Mouse (Mus musculus) NIH3T3 (cell line): ENCODE measurements at regions not wholly inside any gene's neighbourhood (a gene's known extent, or its start where the extent isn't known, plus 50 kb on each side); places are given as distances from the start of the nearest gene placed in this dataset.
"Not testable (repeated sequence)": the region's sequence is repeated elsewhere in the genome, so short reads cannot be mapped to it uniquely, and the experiment has no call there.

Experiments used
- DNase-seq: peaks from one replicate; pipeline ENCODE4 v3.0.0-alpha.2; 2012; ENCODE audit warnings: low read depth

DNA sequence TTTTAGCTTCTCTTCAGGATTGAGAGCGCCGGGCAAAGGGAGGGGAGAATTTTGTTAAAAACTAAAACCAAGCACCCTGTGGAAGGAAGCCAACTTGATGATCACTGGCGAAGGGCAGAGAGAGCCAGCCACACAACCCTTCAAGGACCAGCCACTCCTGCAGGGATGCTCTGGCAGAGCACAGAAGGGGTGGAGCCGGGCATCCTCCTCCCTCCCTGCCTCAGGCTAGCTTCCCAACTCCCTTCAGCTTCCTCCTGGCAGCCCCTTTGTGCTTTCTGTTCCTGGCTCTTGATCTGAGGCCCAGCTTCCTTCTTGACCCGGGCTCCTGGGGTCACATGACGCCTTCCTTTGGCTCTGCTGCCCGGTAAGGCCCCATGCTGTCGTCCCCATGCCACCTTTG is 591.8 kb upstream of the Gm10131 start:
- no peak for DNase-seq

DNA sequence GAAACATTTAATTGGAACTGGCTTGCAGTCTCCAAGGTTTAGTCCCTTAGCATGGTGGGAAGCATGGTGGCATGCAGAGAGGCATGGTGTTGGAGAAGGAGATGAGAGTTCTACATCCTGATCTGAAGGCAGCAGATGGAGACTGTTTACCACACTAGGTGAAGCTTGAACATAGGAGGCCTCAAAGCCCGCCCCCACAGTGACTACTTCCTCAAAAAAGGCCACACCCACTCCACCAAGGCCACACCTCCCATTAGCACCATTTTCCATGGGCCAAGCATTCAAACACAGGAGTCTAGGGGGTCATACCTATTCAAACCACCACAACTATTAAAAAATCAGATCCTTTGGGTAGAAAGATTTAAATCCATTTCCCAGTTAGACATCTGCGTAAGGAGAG is 591.3 kb upstream of the Gm10131 start:
- no peak for DNase-seq

DNA sequence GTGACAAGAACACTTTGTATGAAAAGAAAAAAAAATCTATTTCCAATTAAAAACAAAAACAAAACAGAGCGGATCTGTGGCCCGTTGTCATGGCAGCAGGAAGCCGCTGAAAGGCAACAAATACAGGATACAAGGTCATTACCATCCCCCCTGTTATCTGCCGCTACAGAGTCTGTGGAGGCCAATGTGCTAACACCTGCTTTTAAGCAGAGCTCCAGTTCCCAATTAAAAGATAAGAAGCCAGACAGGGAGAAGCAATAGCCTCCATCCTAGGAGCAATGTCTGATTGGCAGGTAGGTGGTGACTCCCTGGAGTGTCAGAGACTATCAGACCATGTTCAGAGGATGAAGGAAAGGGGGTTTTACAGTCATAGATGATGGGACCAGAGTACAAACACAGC is 587.5 kb upstream of the Gm10131 start:
- DNase-seq: no peak

DNA sequence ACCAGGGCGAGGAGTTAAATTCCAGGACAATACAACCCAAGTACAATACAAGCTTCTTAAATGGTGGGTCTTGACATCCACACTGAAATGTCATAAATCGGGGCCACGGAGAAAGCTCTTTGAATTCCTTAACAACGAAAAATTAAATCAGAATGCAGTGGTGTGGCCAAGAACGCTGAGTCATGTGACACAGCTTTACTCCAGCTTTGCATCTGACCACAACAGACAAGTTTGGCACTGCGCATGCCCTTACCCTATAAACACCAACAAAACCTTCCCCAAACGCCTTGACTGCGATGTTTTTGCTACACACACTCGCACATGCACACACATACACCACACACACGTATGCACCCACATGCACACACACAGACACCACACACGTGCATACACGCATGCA is 584.8 kb upstream of the Gm10131 start:
- peak; percentile 51 for DNase-seq

DNA sequence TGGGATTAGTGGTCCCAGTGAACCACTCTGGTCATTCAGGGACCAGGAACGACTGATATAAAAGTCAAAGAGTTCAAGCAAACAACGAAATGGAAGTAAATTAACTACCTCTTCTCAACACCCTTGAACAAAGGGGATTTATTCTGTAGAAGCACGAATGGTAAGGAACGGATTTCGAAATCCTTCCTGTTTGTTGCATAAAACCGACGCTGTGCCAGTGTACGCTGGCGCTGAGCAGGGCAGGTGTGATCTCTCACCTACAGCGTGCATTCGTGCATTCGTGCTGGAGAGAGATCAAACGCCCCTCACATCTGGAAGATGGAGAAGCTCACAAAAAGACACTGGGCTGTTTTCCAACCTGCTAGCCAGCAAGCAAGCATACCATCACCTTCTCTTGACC is 581.1 kb upstream of the Gm10131 start:
- no peak for DNase-seq

DNA sequence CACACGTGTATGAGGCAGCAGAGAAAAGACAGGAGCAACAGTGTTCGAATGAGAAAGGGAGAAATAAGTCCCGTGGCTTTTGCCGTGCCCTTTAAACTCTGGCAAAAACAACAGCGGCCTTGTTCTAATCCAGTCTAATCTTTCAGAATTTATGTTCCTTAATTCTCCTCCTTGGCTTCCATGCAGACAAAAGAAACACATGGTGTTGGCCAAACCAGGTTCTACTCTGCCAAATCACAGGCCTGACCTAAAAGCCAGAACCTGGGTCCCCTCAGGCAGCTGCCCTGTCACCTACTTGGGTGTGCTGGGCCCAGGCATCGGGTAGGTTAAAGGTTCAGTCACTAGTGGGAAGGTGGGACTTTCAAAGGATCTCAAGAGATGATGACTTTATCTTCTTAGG is 580.2 kb upstream of the Gm10131 start:
- no peak for DNase-seq

DNA sequence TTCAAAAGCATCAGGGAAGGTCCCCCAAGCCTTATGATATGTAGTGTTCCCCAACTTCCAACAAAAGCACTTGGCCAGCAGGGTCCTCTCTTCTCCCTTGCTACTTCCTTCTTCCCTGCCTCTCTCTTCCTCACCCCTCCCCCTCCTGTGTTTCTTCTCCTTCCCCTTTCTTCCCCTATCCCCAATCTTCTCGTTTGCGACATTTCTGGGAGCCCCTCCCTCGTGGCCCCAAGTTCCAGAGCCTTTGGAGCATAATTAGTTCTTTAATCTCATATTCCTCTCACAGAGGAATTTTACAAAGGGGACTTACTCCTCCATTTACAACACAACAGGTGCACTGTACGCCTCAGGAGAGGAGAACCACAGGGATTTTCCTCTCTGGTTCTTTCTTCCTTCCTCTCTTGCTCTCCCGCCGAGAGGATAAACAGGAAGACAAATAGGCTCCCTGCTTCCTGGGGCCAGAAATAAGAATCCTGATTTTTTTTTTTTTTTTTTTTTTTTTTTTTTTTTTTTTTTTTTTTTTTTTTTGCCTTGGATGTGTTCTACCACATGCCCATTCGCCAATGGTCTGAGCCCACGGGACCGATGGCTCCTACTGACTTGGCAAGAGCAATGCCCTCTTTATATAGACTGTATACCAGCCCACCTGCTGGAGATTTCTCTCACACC is 578.4 kb upstream of the Gm10131 start:
- no peak for DNase-seq

DNA sequence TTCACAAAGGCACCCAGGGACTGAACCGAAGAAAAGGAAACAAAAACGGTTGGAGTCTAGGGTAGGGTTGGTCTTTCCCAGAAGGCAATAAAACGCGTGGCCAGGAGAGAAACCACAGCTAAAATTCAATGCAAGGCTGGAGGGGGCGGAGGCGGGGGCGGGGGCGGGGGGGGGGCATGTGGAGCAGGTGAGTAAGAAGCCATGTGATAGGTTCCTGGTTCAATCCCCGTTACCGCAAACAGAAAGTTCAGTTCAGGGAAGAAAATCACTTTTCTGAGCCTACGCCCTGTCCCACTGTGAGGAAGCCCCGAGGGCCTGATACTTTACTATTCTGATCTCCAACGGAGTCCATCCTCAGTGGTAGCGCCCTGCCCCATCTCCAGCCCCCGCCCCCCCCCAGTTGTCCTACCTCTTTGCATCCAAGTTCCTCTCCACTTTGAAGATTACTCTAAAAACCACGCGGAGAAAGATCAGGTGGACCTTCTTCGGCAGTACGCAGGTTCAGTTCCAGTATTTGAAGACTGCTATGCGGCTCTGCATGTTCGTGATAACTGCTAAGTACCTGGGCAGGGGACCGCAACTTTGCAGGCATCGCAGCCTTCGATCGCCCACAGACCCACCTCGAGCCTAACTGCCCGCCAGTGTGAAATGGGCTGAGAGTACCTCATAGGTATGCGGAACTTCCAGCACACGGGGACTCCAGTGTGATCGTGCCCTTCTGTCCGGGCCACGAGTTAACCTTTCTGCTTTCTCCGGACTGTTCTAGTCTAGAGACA is 577.7 kb upstream of the Gm10131 start:
- DNase-seq: no peak

DNA sequence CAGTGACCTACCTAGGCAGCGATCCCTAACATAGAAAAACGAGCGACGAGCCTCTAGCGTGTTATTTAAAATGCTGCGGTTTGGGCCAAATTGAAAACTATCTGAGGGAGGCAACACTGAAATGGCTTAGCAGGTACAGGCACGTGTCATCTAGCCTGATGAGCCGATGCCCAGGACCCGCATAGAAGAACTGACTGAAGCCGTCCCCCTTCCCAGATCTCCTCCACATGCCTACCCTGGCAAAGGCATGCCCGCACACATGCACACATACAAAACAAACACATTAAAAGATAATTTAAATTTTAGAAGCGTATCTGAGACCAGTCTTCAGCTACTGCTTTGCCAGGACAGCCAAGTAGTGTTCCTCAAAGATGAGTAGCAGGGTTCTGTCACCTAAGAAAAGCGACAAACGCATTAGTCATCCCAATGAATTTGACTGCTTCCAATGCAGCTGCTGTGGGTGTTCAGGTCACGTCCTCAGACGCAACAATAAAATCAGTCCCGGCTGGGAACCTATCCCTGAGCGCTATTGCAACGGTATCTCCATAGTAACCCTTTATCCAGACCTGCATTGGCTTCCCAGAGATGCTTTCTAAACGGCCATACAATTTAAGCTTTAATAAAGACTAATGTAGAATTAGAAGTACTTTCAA is 577.0 kb upstream of the Gm10131 start:
- DNase-seq: no peak

DNA sequence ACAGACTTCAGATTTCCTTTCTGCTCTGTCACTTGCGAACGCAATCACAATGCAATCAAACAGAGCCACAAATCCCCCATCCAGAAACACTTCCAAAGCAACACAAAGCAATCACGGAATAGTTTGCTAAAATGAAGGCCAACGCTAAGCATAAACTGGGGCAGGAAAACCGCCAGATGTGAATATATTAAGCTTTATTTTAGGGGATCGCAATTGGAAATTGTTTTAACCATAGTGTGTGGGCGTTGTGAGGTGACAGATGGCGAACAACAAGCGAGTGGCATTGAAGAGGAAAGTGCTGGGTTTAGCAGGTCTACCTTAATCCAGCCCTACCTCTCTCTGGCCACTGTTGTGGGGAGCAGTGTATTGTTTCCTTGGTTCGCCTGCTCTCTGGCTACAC is 574.8 kb upstream of the Gm10131 start:
- no peak for DNase-seq

DNA sequence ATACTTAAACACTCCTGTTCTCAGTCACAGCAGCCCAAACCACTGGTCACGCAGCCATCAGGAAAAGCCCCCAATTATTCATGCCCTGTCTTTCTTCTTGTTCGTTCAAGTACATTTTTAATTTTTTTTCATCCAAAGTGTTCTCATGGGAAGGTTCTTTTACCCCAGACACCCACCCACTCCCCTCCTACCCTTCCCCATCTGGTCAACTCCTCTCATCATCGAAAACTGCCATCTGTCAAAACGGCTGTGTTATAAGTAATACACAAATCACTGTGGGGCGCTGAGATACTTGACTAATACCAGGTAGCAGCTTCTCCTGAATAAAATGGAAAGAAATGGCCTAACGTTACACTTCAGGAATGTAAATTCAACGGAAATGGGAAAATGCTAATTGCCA is 573.1 kb upstream of the Gm10131 start:
- DNase-seq: no peak

DNA sequence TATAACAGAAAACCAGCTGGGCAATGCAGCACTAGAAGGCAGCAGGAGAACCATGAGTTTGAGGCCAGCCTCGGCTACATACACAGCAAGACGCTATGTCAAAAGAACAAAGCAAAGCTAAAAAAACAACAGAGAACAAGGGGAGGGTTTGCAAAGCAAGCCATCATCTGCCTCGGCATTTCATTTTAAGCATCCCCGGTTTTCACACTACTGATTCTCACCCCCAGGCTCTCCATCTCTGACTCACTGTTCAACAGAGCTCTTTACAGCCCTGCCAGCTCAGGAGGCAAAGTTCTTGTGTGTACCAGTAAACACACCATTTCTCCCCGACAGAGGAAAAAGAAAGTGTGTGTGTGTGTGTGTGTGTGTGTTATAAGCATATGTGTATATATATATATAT is 571.6 kb upstream of the Gm10131 start:
- DNase-seq: peak; percentile 29

DNA sequence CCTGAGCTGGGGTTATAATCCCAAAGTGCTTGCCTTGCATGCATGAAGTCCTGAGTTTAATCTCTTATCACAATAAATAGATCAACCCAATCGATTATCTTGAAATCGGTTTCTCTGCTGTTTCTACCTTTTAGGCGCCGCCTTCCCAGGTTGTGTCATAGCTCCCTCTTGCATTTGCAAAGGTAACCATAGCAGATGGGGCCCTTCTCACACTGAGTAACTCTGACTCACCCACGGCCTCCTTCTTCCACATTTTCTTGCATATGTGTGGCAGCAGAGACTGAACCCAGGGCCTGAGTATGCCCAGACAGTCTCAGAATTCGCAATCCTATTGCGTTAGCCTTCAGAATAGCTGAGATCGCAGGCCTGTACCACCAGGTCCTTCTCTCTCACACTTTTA is 570.7 kb upstream of the Gm10131 start:
- no peak for DNase-seq

DNA sequence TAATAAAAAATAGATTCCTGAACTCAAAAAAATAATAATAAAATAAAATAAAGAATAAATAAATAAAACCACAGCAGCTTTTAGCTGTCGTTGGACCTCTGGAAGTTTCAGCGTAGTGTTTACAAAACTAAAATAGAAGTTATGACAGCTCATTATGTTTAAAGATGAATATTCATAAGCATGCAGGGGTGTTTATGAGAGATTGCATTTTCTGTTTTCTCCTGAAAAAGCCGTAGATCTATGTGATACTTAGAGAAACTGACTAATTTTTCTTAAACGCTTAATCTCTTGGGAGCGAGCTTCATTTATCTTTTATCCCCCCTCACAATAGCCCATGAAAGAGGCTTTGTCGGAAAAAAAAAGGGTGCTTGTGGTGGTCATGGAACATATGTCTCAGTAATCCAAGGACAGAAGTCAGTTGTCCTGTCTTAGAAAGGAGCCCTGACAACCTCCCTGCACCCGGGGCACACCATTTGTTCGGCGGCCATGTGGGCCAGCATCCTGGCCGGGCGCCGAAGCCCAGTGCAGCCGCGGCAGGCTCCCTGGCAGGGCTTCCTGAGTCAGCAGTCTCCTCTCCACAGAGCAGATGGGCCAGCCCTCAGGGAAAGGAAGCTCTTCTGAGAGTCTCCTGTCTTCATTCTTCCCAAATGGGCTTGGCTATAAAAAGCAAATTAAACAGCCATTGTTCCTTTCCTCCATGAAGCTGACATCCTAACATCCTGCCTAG is 568.2 kb upstream of the Gm10131 start:
- DNase-seq: no peak

DNA sequence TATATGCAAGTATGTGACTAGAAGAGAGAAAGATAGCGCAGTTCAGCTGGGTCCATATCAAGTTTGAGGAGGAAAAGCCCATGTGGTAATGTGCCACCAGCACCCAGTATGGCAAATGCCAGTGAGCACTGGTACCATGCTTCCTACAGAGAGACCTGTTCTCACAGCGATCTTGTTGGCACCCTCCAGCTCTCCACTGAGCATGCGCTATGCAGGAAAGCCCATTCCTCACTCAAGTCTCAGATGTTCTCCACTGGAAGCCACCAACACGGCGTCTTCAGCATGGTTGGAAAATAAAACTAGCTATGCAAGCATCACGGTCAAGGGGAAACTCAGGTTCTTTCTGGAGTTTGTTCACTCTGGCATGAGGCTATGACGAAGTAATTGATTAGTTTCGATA is 567.3 kb upstream of the Gm10131 start:
- no peak for DNase-seq

DNA sequence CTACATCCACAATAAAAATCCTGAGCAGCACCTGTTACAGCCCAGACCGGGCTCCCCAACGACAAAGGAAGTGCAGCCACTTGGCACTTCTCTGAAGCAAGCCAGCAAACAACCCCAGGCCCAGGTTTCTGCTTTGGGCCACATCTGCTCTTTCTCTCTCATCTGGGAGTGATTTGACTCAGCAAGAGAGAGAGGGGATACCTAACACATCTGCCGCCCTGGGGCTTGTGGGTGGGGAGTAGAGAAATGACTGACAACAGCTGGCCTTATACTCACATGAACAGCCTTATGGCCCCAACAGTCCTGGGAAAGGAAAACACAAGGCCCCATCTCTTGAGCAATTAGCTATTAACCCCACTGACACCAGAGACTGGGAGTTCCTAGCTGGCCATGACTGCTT is 560.2 kb upstream of the Gm10131 start:
- peak; percentile 13 for DNase-seq

DNA sequence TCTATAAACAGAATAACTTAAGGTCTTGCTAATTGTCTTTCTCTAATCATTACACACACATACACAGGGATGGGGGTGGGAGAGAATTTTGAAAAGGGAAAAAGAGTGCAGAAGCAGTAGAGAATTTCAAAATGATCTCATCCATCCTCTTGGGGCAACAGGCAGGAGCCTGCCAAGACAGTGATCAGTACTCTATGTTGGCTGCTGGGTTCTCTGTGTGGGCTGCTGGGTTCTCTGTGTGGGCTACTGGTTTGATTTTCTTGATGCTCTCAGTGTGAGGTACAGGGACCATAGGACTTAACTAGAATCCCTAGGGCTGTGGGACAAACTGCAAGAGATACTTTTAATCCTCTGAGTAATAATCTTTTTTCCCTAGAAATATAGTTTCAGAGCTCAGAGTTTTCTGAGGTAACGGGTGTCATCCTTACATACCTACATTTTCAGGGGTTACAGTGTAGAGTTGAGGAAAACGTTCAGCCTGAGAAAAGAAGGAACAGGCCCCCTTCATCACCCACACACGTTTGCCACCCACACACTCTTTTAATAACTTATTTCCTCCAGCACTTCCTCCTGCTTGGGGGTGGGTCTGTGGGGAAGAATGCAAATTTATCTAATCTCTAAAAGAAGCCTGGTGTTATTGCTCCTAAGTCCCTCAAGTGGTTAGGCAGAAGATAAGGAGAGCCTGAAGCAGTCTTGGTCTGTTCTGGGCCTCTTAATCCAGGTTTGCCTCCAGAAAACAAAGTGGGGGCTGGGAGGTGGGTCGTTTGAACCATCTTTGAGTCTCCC is 559.6 kb upstream of the Gm10131 start:
- DNase-seq: peak; percentile 43

DNA sequence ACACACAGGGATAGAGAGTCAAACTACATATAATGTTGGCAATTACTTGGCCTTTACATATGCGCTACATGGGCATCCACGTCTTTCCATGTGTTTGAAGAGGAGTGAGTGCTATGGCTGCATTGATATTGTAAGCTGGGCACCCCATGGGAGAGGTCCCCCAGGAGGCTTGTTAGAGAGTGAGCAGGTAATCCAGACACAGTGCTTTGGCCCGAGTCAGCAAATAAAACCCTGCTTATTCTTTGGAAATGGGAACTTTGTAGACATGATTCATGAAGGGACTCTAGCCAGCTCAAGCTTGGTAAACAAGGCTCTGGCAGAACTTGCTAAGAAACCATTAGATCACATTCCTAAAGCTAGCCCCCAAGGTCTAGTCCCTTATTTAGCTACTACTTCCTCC is 557.6 kb upstream of the Gm10131 start:
- DNase-seq: peak; percentile 20

DNA sequence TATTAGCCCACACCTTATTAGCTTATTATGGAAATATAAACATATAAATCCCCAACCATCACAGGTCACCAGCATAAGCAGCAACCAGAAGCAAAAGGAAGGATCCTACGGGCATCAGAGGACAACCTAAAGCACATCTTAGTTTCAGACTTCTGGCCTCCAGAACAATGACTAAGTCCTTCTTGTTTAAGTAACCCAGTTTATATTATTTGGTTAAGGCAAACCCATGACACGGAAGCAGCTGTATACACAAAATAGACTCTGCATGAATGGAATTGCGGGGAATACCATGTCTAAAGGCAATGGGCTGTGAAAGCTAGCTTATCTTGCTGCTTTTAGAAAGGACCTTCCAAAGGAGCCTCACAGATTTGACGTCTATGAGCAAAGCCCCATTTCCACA is 552.9 kb upstream of the Gm10131 start:
- no peak for DNase-seq

DNA sequence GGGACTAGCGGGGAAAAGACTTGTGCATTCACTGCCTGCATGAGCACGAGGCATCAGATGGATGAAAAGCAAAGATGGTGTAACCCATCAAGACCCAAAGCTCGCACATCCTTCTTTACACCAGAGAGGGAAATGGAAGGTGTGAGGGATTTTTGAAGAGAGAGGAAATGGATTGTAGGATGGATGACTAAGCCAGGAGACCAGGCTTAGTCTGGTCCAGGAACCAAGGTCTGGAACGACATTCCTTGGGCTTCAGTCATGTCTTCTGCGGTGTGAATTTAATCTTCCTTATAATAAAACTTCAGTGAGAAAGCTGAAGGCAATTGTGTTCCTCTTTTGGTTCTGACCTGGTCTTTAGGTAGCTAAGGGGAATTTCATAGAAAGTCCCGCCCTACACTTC is 551.0 kb upstream of the Gm10131 start:
- no peak for DNase-seq

DNA sequence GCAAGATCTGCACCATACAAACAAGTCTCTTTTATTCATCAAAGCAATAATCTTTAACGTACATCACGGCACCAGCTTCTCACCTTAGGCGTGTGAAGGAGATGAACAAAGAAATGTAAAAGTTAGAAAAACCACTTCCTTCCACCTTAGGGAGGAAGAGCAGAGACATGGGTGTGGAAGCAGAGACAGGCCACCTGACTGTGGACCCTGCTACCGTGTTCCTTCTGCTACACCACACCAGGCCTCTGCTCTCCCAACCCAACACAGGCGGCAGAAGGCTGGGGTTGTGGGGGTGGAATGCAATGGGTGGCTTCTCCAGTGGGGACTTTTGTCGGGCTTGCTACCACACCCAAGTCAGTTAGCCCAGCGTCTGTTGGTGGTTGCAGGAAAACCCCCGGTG is 540.2 kb upstream of the Gm10131 start:
- no peak for DNase-seq

DNA sequence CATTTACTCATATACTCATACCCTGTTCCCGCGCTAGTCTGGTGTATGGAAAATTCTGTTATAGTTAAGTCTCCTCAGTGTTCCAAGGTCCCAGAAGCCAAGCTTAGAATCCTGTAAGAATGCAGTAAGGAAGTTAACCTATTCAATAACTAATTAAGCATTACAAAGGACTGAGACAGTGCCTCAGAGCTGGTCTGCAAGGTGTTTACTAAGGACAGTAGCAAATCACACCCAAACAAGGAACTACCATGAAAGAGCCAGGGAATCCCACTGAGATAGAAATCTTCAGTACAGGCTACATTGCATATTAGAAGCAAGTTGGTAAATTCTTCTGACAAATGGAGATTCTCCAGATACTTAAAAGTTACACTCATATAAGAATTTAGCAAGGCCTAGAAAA is 516.7 kb upstream of the Gm10131 start:
- not testable (repeated sequence) for DNase-seq
